Mouse (Mus musculus) heart, postnatal 0 days (tissue): ENCODE results near the gene Rbms3.

ENCODE experiments used
- CTCF ChIP-seq: IDR thresholded peaks from 2 replicates; pipeline ENCODE4 v1.5.1; 2016; ENCODE audit warnings: antibody characterized with exemption, control low read depth, low read depth
- EP300 ChIP-seq: IDR thresholded peaks from 2 replicates; pipeline ENCODE4 v1.6.1; 2016; ENCODE audit warnings: antibody characterized with exemption, low read depth

GRCm38 (mm10) chr9:117570240-117570821 lies 59.4 kb downstream of the Rbms3 start:
- no peak for TF ChIP-seq CTCF
- no peak for TF ChIP-seq EP300
